Mouse (Mus musculus): ENCODE results near the gene Osbpl11.

The Osbpl11 gene

GRCm38 (mm10) chr16:33244136-33244691, 59.3 kb downstream of the Osbpl11 start:
- peak in 1 of 2 experiments; percentile 43 for DNase-seq

GRCm38 (mm10) chr16:33244933-33245470, 60.1 kb downstream of the Osbpl11 start:
- no peak for DNase-seq

- DNase-seq = no peak
Measured at GRCm38 (mm10) chr16:33246526-33246925, 61.7 kb downstream of the Osbpl11 start.

GRCm38 (mm10) chr16:33247006-33247405, 62.1 kb downstream of the Osbpl11 start:
- DNase-seq = no peak

GRCm38 (mm10) chr16:33250651-33251120, 65.8 kb downstream of the Osbpl11 start:
- DNase-seq = peak in 1 of 2 experiments; percentile 42

GRCm38 (mm10) chr16:33251194-33252051, 66.6 kb downstream of the Osbpl11 start, which contains the start of gene Snx4:
TSS of gene Snx4 (plus strand) at chr16:33251442.
- peak; percentile 96 to 97 for DNase-seq

GRCm38 (mm10) chr16:33255601-33256000, 70.7 kb downstream of the Osbpl11 start:
- DNase-seq = no peak

- no peak for DNase-seq
Measured at GRCm38 (mm10) chr16:33258530-33258929, 73.7 kb downstream of the Osbpl11 start.

- DNase-seq = no peak
Measured at GRCm38 (mm10) chr16:33259824-33260223, 75.0 kb downstream of the Osbpl11 start.

GRCm38 (mm10) chr16:33260825-33261224, 76.0 kb downstream of the Osbpl11 start:
- no peak for DNase-seq

GRCm38 (mm10) chr16:33261584-33262061, 76.8 kb downstream of the Osbpl11 start:
- no peak for DNase-seq

- no peak for DNase-seq
Measured at GRCm38 (mm10) chr16:33262096-33262495, 77.2 kb downstream of the Osbpl11 start.

GRCm38 (mm10) chr16:33267616-33268253, 82.9 kb downstream of the Osbpl11 start:
- no peak for DNase-seq

- DNase-seq = no peak
Measured at GRCm38 (mm10) chr16:33271824-33272223, 87.0 kb downstream of the Osbpl11 start.

GRCm38 (mm10) chr16:33283079-33283478, 98.2 kb downstream of the Osbpl11 start:
- DNase-seq = no peak

- DNase-seq = no peak
Measured at GRCm38 (mm10) chr16:33288536-33288935, 103.7 kb downstream of the Osbpl11 start.

GRCm38 (mm10) chr16:33289981-33290380, 105.1 kb downstream of the Osbpl11 start:
- no peak for DNase-seq

- DNase-seq = no peak
Measured at GRCm38 (mm10) chr16:33292241-33292640, 107.4 kb downstream of the Osbpl11 start.

Measured in kidney, postnatal 25 days (tissue).